Mouse (Mus musculus) MEL (cell line): ENCODE results near the gene Zbtb1. TPM values are rescaled to one million over a fixed set of nuclear protein-coding genes. Genes with fewer than 3 reads are reported as not detected.

Experiments
- DNase-seq: peaks from one replicate; pipeline ENCODE4 v3.0.0; 2011; ENCODE audit warnings: low read depth, low spot score
- H3K27ac ChIP-seq: 2 replicates; pipeline ENCODE4 v1.5.1; 2012; ENCODE audit warnings: low read depth, mild to moderate bottlenecking, control low read depth, low read length, moderate library complexity; ENCODE audit not compliant: control insufficient read depth
- H3K27me3 ChIP-seq, 2 experiments: fragments of 150-350 bp in 1 of 2; sonication (generic) in 1 of 2; 2 replicates each; pipeline ENCODE4 v1.6.1; 2012; ENCODE audit warnings: low read length in 2 of 2, mild to moderate bottlenecking in 2 of 2, improper control_type of control experiment in 1 of 2, moderate library complexity in 1 of 2; ENCODE audit not compliant: insufficient read depth in 2 of 2, control insufficient read depth in 1 of 2
- H3K36me3 ChIP-seq, 2 experiments: 2 replicates each; pipeline ENCODE4 v1.6.1; 2012 to 2014; ENCODE audit warnings: low read length in 2 of 2, improper control_type of control experiment in 1 of 2, inconsistent platforms in 1 of 2, mild to moderate bottlenecking in 1 of 2; ENCODE audit not compliant: insufficient read depth in 2 of 2, control insufficient read depth in 1 of 2
- H3K4me1 ChIP-seq, 2 experiments: fragments of 150-350 bp in 1 of 2; sonication (generic) in 1 of 2; 2 replicates each; pipeline ENCODE4 v1.6.1; 2012; ENCODE audit warnings: low read length in 2 of 2, improper control_type of control experiment in 1 of 2, mild to moderate bottlenecking in 1 of 2; ENCODE audit not compliant: insufficient read depth in 2 of 2, control insufficient read depth in 1 of 2
- H3K4me3 ChIP-seq, 2 experiments: fragments of 150-350 bp in 1 of 2; sonication (generic) in 1 of 2; 2 replicates each; pipeline ENCODE4 v1.5.1; 2012; ENCODE audit warnings: low read depth in 2 of 2, low read length in 2 of 2, mild to moderate bottlenecking in 2 of 2, moderate library complexity in 2 of 2, control low read depth in 1 of 2, improper control_type of control experiment in 1 of 2; ENCODE audit not compliant: control insufficient read depth in 1 of 2, insufficient read depth in 1 of 2
- H3K79me2 ChIP-seq: 2 replicates; pipeline ENCODE4 v1.6.1; 2012; ENCODE audit warnings: mild to moderate bottlenecking, low read length, moderate library complexity; ENCODE audit not compliant: control insufficient read depth, poor library complexity, insufficient read depth
- H3K9ac ChIP-seq: 2 replicates; pipeline ENCODE4 v1.6.1; 2012; ENCODE audit warnings: low read depth, mild to moderate bottlenecking, control low read depth, low read length, moderate library complexity; ENCODE audit not compliant: control insufficient read depth, poor library complexity, severe bottlenecking
- H3K9me3 ChIP-seq: fragments of 150-350 bp; sonication (generic); replicated peaks from 2 replicates; pipeline ENCODE4 v1.6.1; 2012; ENCODE audit warnings: mild to moderate bottlenecking, low read length, improper control_type of control experiment, moderate library complexity; ENCODE audit not compliant: insufficient read depth
- CHD2 ChIP-seq: IDR thresholded peaks from 2 replicates; pipeline ENCODE4 v1.6.1; 2011; ENCODE audit warnings: low read length, improper control_type of control experiment
- CTCF ChIP-seq, 3 experiments: IDR thresholded peaks in 2 of 3; conservative IDR thresholded peaks in 1 of 3; 2 replicates each; pipeline ENCODE4 v1.5.1; 2011 to 2012; ENCODE audit warnings: low read length in 3 of 3, low read depth in 2 of 3, mild to moderate bottlenecking in 2 of 3, improper control_type of control experiment in 1 of 3, inconsistent platforms in 1 of 3, mixed read lengths in 1 of 3, moderate library complexity in 1 of 3; ENCODE audit not compliant: control insufficient read depth in 1 of 3, insufficient read depth in 1 of 3, poor library complexity in 1 of 3, severe bottlenecking in 1 of 3
- ELF1 ChIP-seq: IDR thresholded peaks from 2 replicates; pipeline ENCODE4 v1.6.1; 2014; ENCODE audit warnings: low read depth, mild to moderate bottlenecking, inconsistent platforms, low read length, improper control_type of control experiment, moderate library complexity
- EP300 ChIP-seq, 2 experiments: IDR thresholded peaks; 2 replicates each; pipeline ENCODE4 v1.6.1; 2011; ENCODE audit warnings: improper control_type of control experiment in 2 of 2, low read length in 2 of 2, low read depth in 1 of 2, mild to moderate bottlenecking in 1 of 2
- GATA1 ChIP-seq: IDR thresholded peaks from 2 replicates; pipeline ENCODE4 v1.6.1; 2011; ENCODE audit warnings: low read depth, low read length, improper control_type of control experiment
- MXI1 ChIP-seq: IDR thresholded peaks from 2 replicates; pipeline ENCODE4 v1.6.1; 2011; ENCODE audit warnings: mild to moderate bottlenecking, low read depth, low read length, improper control_type of control experiment
- RAD21 ChIP-seq: IDR thresholded peaks from 2 replicates; pipeline ENCODE4 v1.6.1; 2011; ENCODE audit warnings: mild to moderate bottlenecking, low read depth, low read length, improper control_type of control experiment
- SMC3 ChIP-seq: IDR thresholded peaks from 2 replicates; pipeline ENCODE4 v1.6.1; 2011; ENCODE audit warnings: low read depth, low read length, improper control_type of control experiment
- UBTF ChIP-seq: IDR thresholded peaks from 2 replicates; pipeline ENCODE4 v1.6.1; 2012; ENCODE audit warnings: low read depth, mild to moderate bottlenecking, inconsistent platforms, low read length, improper control_type of control experiment, moderate library complexity, borderline replicate concordance; ENCODE audit not compliant: insufficient read depth
- USF2 ChIP-seq, 2 experiments: IDR thresholded peaks; 2 replicates each; pipeline ENCODE4 v1.6.1; 2011 to 2012; ENCODE audit warnings: improper control_type of control experiment in 2 of 2, low read length in 2 of 2, borderline replicate concordance in 1 of 2, inconsistent platforms in 1 of 2, low read depth in 1 of 2, mild to moderate bottlenecking in 1 of 2; ENCODE audit not compliant: insufficient read depth in 1 of 2
- ZC3H11A ChIP-seq: IDR thresholded peaks from 2 replicates; pipeline ENCODE4 v1.6.1; 2012; ENCODE audit warnings: low read depth, mild to moderate bottlenecking, inconsistent platforms, low read length, improper control_type of control experiment
- ZKSCAN1 ChIP-seq: IDR thresholded peaks from 2 replicates; pipeline ENCODE4 v1.6.1; 2012; ENCODE audit warnings: low read depth, mild to moderate bottlenecking, inconsistent platforms, low read length, improper control_type of control experiment, moderate library complexity
- ZMIZ1 ChIP-seq: IDR thresholded peaks from 2 replicates; pipeline ENCODE4 v1.6.1; 2012; ENCODE audit warnings: low read depth, mild to moderate bottlenecking, inconsistent platforms, low read length, improper control_type of control experiment, moderate library complexity
- polyA plus RNA-seq, 2 experiments: library from polyadenylated mRNA; stranded (reverse) in 1 of 2; unstranded in 1 of 2; fragments of >175 nt in 1 of 2; fragments of >200 nt in 1 of 2; gene quantifications; 2 replicates each; pipeline versions ENCODE4 v1.2.1 to v1.2.4; 2012; ENCODE audit warnings: low replicate concordance in 2 of 2, low read depth in 1 of 2; ENCODE audit not compliant: insufficient read length in 2 of 2, insufficient read depth in 1 of 2, missing spikeins in 1 of 2
- total RNA-seq: library from RNA; depleted of rRNA; stranded (reverse); fragments of 300-350 nt; gene quantifications from 2 replicates; pipeline ENCODE4 v1.2.3, GENCODE M21; 2012

Gene Zbtb1
- total and polyA plus RNA-seq, 3 experiments: 5.1 to 7.0 TPM; not detected in 1

GRCm38 (mm10) chr12:76418346-76418745, 48.3 kb downstream of the Zbtb1 start:
- no peaks in the 10 kb centered on the region for H3K9me3 ChIP-seq
- TF ChIP-seq RAD21: peak; percentile 8
- peak; percentile 23 to 27 (median 26); a peak in 5 of 6 replicates for TF ChIP-seq CTCF (IDR thresholded peaks at IDR 0.05 in 2 of 3, conservative IDR thresholded peaks at IDR 0.05 in 1 of 3; ENCODE audit: control insufficient read depth in 1 of 3, insufficient read depth in 1 of 3, low read depth in 2 of 3, low read length in 3 of 3, poor library complexity in 1 of 3, severe bottlenecking in 1 of 3)
- no peak for TF ChIP-seq MXI1
- peak; percentile 18; the same call in 1 of the 2 replicates for TF ChIP-seq SMC3
- TF ChIP-seq, all 39 proteins: peak for 3
- H3K36me3 ChIP-seq: peaks cover 0 to 5% of the 10 kb centered on the region in 2 experiments; a peak in 1 of 4 replicates

GRCm38 (mm10) chr12:76425256-76425655, 55.2 kb downstream of the Zbtb1 start:
- H3K4me3 ChIP-seq: no peak overlapping the region
- H3K9ac ChIP-seq: no peak overlapping the region
- no peaks in the 10 kb centered on the region for H3K9me3 ChIP-seq
- H3K27ac ChIP-seq: no peak overlapping the region
- H3K4me1 ChIP-seq: no peaks in the 10 kb centered on the region
- peaks cover 0 to 2% of the 10 kb centered on the region in 2 experiments; a peak in 2 of 4 replicates for H3K27me3 ChIP-seq
- no peak for DNase-seq
- TF ChIP-seq CTCF (IDR thresholded peaks at IDR 0.05 in 2 of 3, conservative IDR thresholded peaks at IDR 0.05 in 1 of 3; ENCODE audit: control insufficient read depth in 1 of 3, insufficient read depth in 1 of 3, low read depth in 2 of 3, low read length in 3 of 3, poor library complexity in 1 of 3, severe bottlenecking in 1 of 3) (peak in 1 of 3 experiments; percentile 2; a peak in 1 of 6 replicates), EP300 (IDR thresholded peaks at IDR 0.05; ENCODE audit: low read depth in 1 of 2, low read length in 2 of 2) (no peak)
- H3K36me3 ChIP-seq: no peaks in the 10 kb centered on the region
- no peaks in the 10 kb centered on the region for H3K79me2 ChIP-seq

More at GRCm38 (mm10) chr12:76418346-76418745, 48.3 kb downstream of the Zbtb1 start:
- peaks cover 7 to 11% of the 10 kb centered on the region in 2 experiments for H3K4me1 ChIP-seq
- H3K27ac ChIP-seq: no peak overlapping the region
- H3K27me3 ChIP-seq: no peaks in the 10 kb centered on the region
- no peaks in the 10 kb centered on the region for H3K79me2 ChIP-seq
- no peak overlapping the region for H3K9ac ChIP-seq
- no peak overlapping the region for H3K4me3 ChIP-seq
- peak; percentile 29 for DNase-seq

- TF ChIP-seq CHD2 (no peak), GATA1 (no peak), UBTF (no peak), ELF1 (no peak), ZMIZ1 (no peak), USF2 (IDR thresholded peaks at IDR 0.05; ENCODE audit: borderline replicate concordance in 1 of 2, insufficient read depth in 1 of 2, low read depth in 1 of 2, low read length in 2 of 2) (no peak), ZKSCAN1 (no peak), RAD21 (no peak), ZC3H11A (no peak)
- TF ChIP-seq, all 39 proteins: peak for 0
- H3K9ac ChIP-seq: no peak overlapping the region
- H3K4me3 ChIP-seq: no peak overlapping the region
- H3K79me2 ChIP-seq: no peaks in the 10 kb centered on the region
- no peak overlapping the region for H3K27ac ChIP-seq
- no peaks in the 10 kb centered on the region for H3K4me1 ChIP-seq
- no peaks in the 10 kb centered on the region for H3K9me3 ChIP-seq
- peaks cover 4 to 5% of the 10 kb centered on the region in 2 experiments; a peak in 3 of 4 replicates for H3K27me3 ChIP-seq
- no peaks in the 10 kb centered on the region for H3K36me3 ChIP-seq
- DNase-seq: no peak
These were observed 57.5 kb downstream of the Zbtb1 start for GRCm38 (mm10) chr12:76427546-76427945.
